Mouse (Mus musculus): ENCODE data around the gene Arhgap35.

DNA sequence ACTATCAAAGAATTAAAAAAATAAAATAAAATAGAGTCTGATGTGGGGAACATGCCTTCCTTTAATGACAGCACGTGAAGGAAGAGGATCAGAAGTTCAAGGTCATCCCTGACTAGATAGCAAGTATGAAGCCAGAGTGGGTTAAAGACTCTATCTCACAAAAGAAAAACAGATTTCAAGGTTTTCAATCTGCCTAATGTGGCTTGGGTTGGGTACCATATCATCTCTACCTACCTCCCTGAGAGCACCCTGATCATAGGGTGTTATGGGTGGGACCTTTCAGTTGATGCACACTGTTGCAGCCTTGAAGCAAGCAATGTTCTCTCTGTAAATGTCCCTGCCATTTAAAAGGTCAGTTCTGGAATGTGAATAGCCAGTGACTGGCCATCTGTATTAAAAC lies 63.2 kb downstream of the Arhgap35 start:
- TF ChIP-seq CTCF (IDR thresholded peaks at IDR 0.05; ENCODE audit: low read depth): no peak
- TF ChIP-seq EP300 (optimal IDR thresholded peaks at IDR 0.05): no peak

Measured in stomach, postnatal 0 days (tissue).